Mouse (Mus musculus) erythroblast, embryonic 14.5 days (primary cell): ENCODE data around the gene Arhgap6. TPM values are rescaled to one million over a fixed set of nuclear protein-coding genes. Genes with fewer than 3 reads are reported as not detected.

Experiments
- H3K27me3 ChIP-seq: 2 replicates; pipeline ENCODE4 v1.6.1; 2012; ENCODE audit warnings: inconsistent platforms; ENCODE audit not compliant: control insufficient read depth
- H3K36me3 ChIP-seq: 2 replicates; pipeline ENCODE4 v1.6.1; 2012; ENCODE audit warnings: mild to moderate bottlenecking, inconsistent platforms; ENCODE audit not compliant: control insufficient read depth
- H3K4me1 ChIP-seq: 2 replicates; pipeline ENCODE4 v1.6.1; 2012; ENCODE audit warnings: inconsistent platforms; ENCODE audit not compliant: control insufficient read depth
- H3K4me3 ChIP-seq: replicated peaks from 2 replicates; pipeline ENCODE3; 2012; ENCODE audit warnings: moderate library complexity, mild to moderate bottlenecking, inconsistent platforms
- H3K9me3 ChIP-seq: 2 replicates; pipeline ENCODE4 v1.6.1; 2012; ENCODE audit warnings: low read length, inconsistent platforms, mixed read lengths; ENCODE audit not compliant: control insufficient read depth
- GATA1 ChIP-seq: IDR thresholded peaks from 2 replicates; pipeline ENCODE4 v1.6.1; 2012; ENCODE audit warnings: low read length, inconsistent platforms, mixed read lengths
- TAL1 ChIP-seq: IDR thresholded peaks from 3 replicates; pipeline ENCODE4 v1.6.1; 2012; ENCODE audit warnings: low read length, inconsistent platforms, mixed read lengths
- polyA plus RNA-seq: library from polyadenylated mRNA; stranded (reverse); fragments of >175 nt; gene quantifications from 2 replicates; pipeline ENCODE4 v1.2.3, GENCODE M21; 2012

Gene Arhgap6
- 0.03 TPM in 2 replicates for polyA plus RNA-seq

- H3K4me3 ChIP-seq, result no peak within 1 kb of the TSS
- no peaks in the 10 kb centered on the region for H3K36me3 ChIP-seq
- peaks cover 24% of the 10 kb centered on the region for H3K27me3 ChIP-seq
- H3K4me1 ChIP-seq, result no peaks in the 10 kb centered on the region
- TF ChIP-seq GATA1 (no peak), TAL1 (no peak)
- peaks cover 12% of the 10 kb centered on the region for H3K9me3 ChIP-seq
Observed at GRCm38 (mm10) chrX:168794974-168795858, at the start of gene Arhgap6. Gene Arhgap6 (plus strand): TSS chrX:168795099.

- H3K36me3 ChIP-seq, result no peaks in the 10 kb centered on the region
- H3K9me3 ChIP-seq, result no peaks in the 10 kb centered on the region
- no peaks in the 10 kb centered on the region for H3K4me1 ChIP-seq
- H3K27me3 ChIP-seq, result no peaks in the 10 kb centered on the region
- no peak overlapping the region for H3K4me3 ChIP-seq
- TF ChIP-seq TAL1 (no peak), GATA1 (no peak)
Observed at GRCm38 (mm10) chrX:168747011-168747410, 47.9 kb upstream of the Arhgap6 start.

- TF ChIP-seq GATA1 (no peak), TAL1 (no peak)
- H3K9me3 ChIP-seq, result peaks cover 12% of the 10 kb centered on the region
- no peak overlapping the region for H3K4me3 ChIP-seq
- H3K4me1 ChIP-seq, result no peaks in the 10 kb centered on the region
- no peaks in the 10 kb centered on the region for H3K36me3 ChIP-seq
- peaks cover 24% of the 10 kb centered on the region for H3K27me3 ChIP-seq
Observed at GRCm38 (mm10) chrX:168795859-168796848, 1.3 kb downstream of the Arhgap6 start.

- no peaks in the 10 kb centered on the region for H3K4me1 ChIP-seq
- no peaks in the 10 kb centered on the region for H3K9me3 ChIP-seq
- H3K36me3 ChIP-seq, result no peaks in the 10 kb centered on the region
- no peaks in the 10 kb centered on the region for H3K27me3 ChIP-seq
- H3K4me3 ChIP-seq, result no peak overlapping the region
- no peak for TF ChIP-seq GATA1
Observed at GRCm38 (mm10) chrX:168804677-168805076, 9.8 kb downstream of the Arhgap6 start.

- Histone ChIP-seq H3K4me3 (no peak overlapping the region), H3K4me1 (no peaks in the 10 kb centered on the region), H3K9me3 (no peaks in the 10 kb centered on the region), H3K36me3 (no peaks in the 10 kb centered on the region), H3K27me3 (no peaks in the 10 kb centered on the region)
- no peak for TF ChIP-seq GATA1
- TF ChIP-seq TAL1, result no peak
Observed at GRCm38 (mm10) chrX:168810513-168811265, 15.8 kb downstream of the Arhgap6 start.

- Histone ChIP-seq H3K4me3 (no peak overlapping the region), H3K4me1 (no peaks in the 10 kb centered on the region), H3K36me3 (no peaks in the 10 kb centered on the region), H3K9me3 (no peaks in the 10 kb centered on the region), H3K27me3 (no peaks in the 10 kb centered on the region)
- TF ChIP-seq TAL1 (no peak), GATA1 (no peak)
Observed at GRCm38 (mm10) chrX:168818858-168819257, 24.0 kb downstream of the Arhgap6 start.

GRCm38 (mm10) chrX:168824166-168824565 is 29.3 kb downstream of the Arhgap6 start:
- no peak for TF ChIP-seq GATA1
- TF ChIP-seq TAL1, result no peak
- Histone ChIP-seq H3K4me1 (no peaks in the 10 kb centered on the region), H3K4me3 (no peak overlapping the region), H3K36me3 (no peaks in the 10 kb centered on the region), H3K9me3 (no peaks in the 10 kb centered on the region), H3K27me3 (no peaks in the 10 kb centered on the region; the same call in 1 of the 2 replicates)

GRCm38 (mm10) chrX:168832343-168832742 is 37.4 kb downstream of the Arhgap6 start:
- Histone ChIP-seq H3K27me3 (no peaks in the 10 kb centered on the region; the same call in 1 of the 2 replicates), H3K36me3 (no peaks in the 10 kb centered on the region), H3K4me3 (no peak overlapping the region), H3K4me1 (no peaks in the 10 kb centered on the region), H3K9me3 (no peaks in the 10 kb centered on the region)
- TF ChIP-seq GATA1 (no peak), TAL1 (no peak)

GRCm38 (mm10) chrX:168848062-168848461 is 53.2 kb downstream of the Arhgap6 start:
- Histone ChIP-seq H3K9me3 (no peaks in the 10 kb centered on the region), H3K36me3 (no peaks in the 10 kb centered on the region), H3K27me3 (no peaks in the 10 kb centered on the region), H3K4me1 (no peaks in the 10 kb centered on the region), H3K4me3 (no peak overlapping the region)
- TF ChIP-seq GATA1 (no peak), TAL1 (no peak)
